Mouse (Mus musculus) midbrain, embryonic 11.5 days (tissue): Measurements from ENCODE around the gene Zdhhc11. TPM values are rescaled to one million over a fixed set of nuclear protein-coding genes. Genes with fewer than 3 reads are reported as not detected.
A peak's percentile ranks its signal among the peaks of the same experiment; 100 is the strongest.

Experiments
- ATAC-seq: fragments of 200-750 bp; cut with Nextera tagmentation; 2 replicates; pipeline ENCODE4 v1.8.0; 2017; ENCODE audit warnings: moderate TSS enrichment, moderate library complexity; ENCODE audit not compliant: low FRiP score
- DNase-seq: peaks from one replicate; pipeline ENCODE4 v3.0.0; 2015; ENCODE audit warnings: low spot score; ENCODE audit errors: missing footprints
- H3K27ac ChIP-seq: fragments of 300-500 bp; sonication (generic); 2 replicates; pipeline ENCODE4 v1.5.1; 2014; ENCODE audit warnings: low read depth, low read length
- H3K27me3 ChIP-seq: fragments of 300-500 bp; sonication (generic); 2 replicates; pipeline ENCODE4 v1.6.1; 2014; ENCODE audit warnings: mild to moderate bottlenecking, low read length, moderate library complexity, mixed read lengths; ENCODE audit not compliant: control insufficient read depth, insufficient read depth
- H3K36me3 ChIP-seq: fragments of 300-500 bp; sonication (generic); 2 replicates; pipeline ENCODE4 v1.6.1; 2014; ENCODE audit warnings: mild to moderate bottlenecking, low read length, moderate library complexity, mixed read lengths; ENCODE audit not compliant: control insufficient read depth, insufficient read depth
- H3K4me1 ChIP-seq: fragments of 300-500 bp; sonication (generic); 2 replicates; pipeline ENCODE4 v1.6.1; 2014; ENCODE audit warnings: low read length; ENCODE audit not compliant: control insufficient read depth, insufficient read depth
- H3K4me2 ChIP-seq: fragments of 300-500 bp; sonication (generic); 2 replicates; pipeline ENCODE4 v1.6.1; 2014; ENCODE audit warnings: mild to moderate bottlenecking, moderate library complexity
- H3K4me3 ChIP-seq: fragments of 300-500 bp; sonication (generic); 2 replicates; pipeline ENCODE4 v1.5.1; 2014; ENCODE audit warnings: low read depth, low read length
- H3K9ac ChIP-seq: fragments of 300-500 bp; sonication (generic); 2 replicates; pipeline ENCODE4 v1.6.1; 2014; ENCODE audit warnings: low read length
- H3K9me3 ChIP-seq: fragments of 300-500 bp; sonication (generic); 2 replicates; pipeline ENCODE4 v1.6.1; 2016; ENCODE audit warnings: low read length; ENCODE audit not compliant: control insufficient read depth
- WGBS: fragments of 180-500 bp; shearing (Covaris S2); extraction: QIAGEN DNeasy Blood & Tissue Kit; methylation state at CpG from one replicate; pipeline ENCODE4 v1.1.7; 2014; 5-methylcytosine and 5-hydroxymethylcytosine counted together
- polyA plus RNA-seq: library from polyadenylated mRNA; unstranded; fragments of >200 nt; fragmentation: Nextera tagmentation; extraction: Ambion mirVana; gene quantifications from 2 replicates; pipeline ENCODE4 v1.2.1, GENCODE M21; 2014

Gene Zdhhc11
- polyA plus RNA-seq, result not detected in 2 replicates

DNA sequence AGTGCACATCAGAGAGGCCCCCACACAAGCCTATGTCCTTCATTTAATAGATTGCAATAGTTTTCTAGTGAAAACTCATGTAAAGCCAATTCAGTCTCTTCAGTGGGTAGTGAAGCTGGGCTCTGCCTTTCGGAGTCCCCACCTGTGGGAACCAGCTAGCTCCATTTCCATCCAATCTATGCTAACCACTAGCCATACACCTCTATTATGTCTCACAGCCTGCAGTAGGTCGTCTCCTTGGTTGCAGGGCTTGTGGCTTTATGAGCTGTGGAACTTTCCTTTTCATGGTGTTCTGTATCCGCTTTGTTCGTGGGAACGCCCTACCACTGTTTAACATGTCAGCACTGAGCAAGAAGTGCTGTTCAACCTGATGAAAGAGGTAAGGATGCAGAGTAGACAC lies at the start of gene Zdhhc11:
Gene Zdhhc11, plus strand, starts transcription at position 301 of the 400 bp plus-strand sequence.
- Histone ChIP-seq H3K9me3 (no peaks in the 10 kb centered on the region), H3K36me3 (peaks cover 16% of the 10 kb centered on the region), H3K4me3 (no peak within 1 kb of the TSS), H3K27ac (no peak within 1 kb of the TSS), H3K9ac (no peak within 1 kb of the TSS), H3K27me3 (no peaks in the 10 kb centered on the region), H3K4me2 (no peak within 1 kb of the TSS), H3K4me1 (no peaks in the 10 kb centered on the region)
- 88% methylated on average over 5 of the region's 5 CpGs for WGBS
- ATAC-seq, result no peak
- DNase-seq, result no peak

DNA sequence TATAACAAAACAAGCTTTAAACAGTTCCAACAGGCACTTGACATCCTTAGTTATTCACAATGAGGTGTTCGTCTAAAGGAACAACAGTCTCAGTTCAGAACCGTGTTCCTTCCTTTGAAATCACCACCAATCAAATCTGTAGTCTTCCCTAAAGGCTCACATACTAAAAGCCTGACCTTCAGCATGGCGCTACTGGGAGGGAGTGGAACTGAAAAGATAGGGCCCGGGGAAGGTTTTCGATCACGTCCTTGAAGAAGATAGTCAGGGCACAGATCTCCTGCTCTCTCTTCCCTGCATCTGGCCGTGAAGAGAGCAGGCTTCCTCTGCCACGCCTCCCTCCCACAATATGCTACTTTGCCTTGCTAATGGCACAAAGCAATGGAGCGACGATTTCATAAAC lies 31.4 kb upstream of the Zdhhc11 start:
- Histone ChIP-seq H3K4me2 (no peak overlapping the region), H3K36me3 (peaks cover 5% of the 10 kb centered on the region; the same call in 1 of the 2 replicates), H3K27ac (no peak overlapping the region), H3K27me3 (no peaks in the 10 kb centered on the region), H3K4me3 (no peak overlapping the region), H3K4me1 (peaks cover 5% of the 10 kb centered on the region; the same call in 1 of the 2 replicates), H3K9ac (no peak overlapping the region), H3K9me3 (no peaks in the 10 kb centered on the region)
- ATAC-seq (no peak), DNase-seq (no peak)
- 91% methylated on average over 10 of the region's 10 CpGs for WGBS

DNA sequence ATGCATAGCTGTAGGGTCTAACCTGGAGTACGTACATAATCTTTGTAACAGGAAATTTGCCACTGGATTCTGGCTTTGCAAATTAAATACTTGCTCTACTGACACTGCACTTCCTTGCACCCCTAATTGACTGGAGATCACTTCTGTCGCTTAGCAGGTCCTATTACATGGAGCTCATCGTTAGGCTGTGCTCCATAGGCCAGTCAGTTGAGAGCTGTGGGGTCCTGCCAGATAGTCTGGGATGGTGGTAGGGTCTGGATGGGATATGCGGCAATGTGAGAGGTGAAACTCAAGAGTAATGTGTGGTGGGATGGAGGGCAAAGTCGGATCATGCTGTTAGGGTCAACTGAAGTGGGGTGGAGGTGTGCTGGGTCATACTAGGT lies 26.7 kb upstream of the Zdhhc11 start:
- no peak for DNase-seq
- H3K27me3 ChIP-seq, result no peaks in the 10 kb centered on the region
- peaks cover 9% of the 10 kb centered on the region; the same call in 1 of the 2 replicates for H3K4me1 ChIP-seq
- ATAC-seq, result no peak; the same call in 1 of the 2 replicates
- WGBS, result 18% methylated on average over 5 of the region's 5 CpGs
- H3K9ac ChIP-seq, result peak overlapping the region; percentile 85
- H3K4me3 ChIP-seq, result peak overlapping the region; percentile 84
- H3K4me2 ChIP-seq, result peak overlapping the region; percentile 82
- no peak overlapping the region for H3K27ac ChIP-seq
- no peaks in the 10 kb centered on the region for H3K9me3 ChIP-seq
- peaks cover 5% of the 10 kb centered on the region for H3K36me3 ChIP-seq

DNA sequence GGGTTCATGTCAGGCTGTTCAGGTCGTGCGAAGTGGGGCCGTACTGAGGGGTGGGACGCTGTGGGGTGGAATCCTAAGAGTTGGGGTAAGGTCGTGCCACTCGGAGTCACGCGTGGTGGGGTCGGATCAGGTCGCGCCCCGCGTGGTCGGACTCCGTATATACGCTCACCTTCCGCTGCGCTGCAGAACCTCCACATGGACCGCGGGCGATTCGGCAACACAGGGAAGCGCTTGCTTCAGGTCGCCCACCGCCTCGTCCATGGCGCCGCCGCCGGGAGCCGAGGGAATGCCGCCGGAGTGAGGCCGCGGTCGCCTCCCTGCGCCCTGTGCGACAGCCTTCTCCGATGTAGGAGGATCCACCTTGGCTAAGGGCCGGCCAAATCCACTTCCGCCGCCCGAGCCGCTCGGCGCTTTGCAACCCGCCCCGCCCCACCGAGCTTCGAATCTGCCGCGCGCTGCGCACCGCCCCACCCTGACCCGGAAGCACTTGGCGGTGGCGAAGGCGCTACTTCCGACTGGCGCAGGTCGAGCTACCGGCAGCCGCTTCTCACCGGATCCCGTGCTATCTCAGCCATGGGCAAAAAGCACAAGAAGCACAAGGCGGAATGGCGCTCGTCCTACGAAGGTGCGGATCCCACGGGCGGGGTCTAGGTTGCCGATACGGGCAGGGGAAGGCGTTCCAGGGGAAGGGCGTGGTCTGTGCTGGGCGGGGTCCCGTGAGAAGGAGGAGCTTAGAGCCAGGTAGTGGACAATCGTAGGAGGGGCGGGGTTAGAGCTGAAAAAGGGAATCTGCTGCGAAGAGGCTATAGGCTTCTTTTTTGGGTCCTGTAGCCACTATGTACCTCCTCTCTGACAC lies 26.1 kb upstream of the Zdhhc11 start, which contains the start of the genes Trip13 and Brd9:
Gene Trip13, minus strand, starts transcription at position 464 of the 856 bp plus-strand sequence.
Gene Brd9, plus strand, starts transcription at position 491 of the 856 bp plus-strand sequence.
- H3K4me1 ChIP-seq, result peaks cover 9% of the 10 kb centered on the region; the same call in 1 of the 2 replicates
- no peaks in the 10 kb centered on the region for H3K27me3 ChIP-seq
- H3K27ac ChIP-seq, result peak within 1 kb of the TSS; percentile 42
- H3K36me3 ChIP-seq, result peaks cover 12% of the 10 kb centered on the region
- no peaks in the 10 kb centered on the region for H3K9me3 ChIP-seq
- H3K9ac ChIP-seq, result peak within 1 kb of the TSS; percentile 85
- H3K4me3 ChIP-seq, result peak within 1 kb of the TSS; percentile 84
- under 1% methylated on average over 75 of the region's 82 CpGs for WGBS
- ATAC-seq, result peak; percentile 97
- peak within 1 kb of the TSS; percentile 82 for H3K4me2 ChIP-seq
- peak; percentile 99 for DNase-seq

DNA sequence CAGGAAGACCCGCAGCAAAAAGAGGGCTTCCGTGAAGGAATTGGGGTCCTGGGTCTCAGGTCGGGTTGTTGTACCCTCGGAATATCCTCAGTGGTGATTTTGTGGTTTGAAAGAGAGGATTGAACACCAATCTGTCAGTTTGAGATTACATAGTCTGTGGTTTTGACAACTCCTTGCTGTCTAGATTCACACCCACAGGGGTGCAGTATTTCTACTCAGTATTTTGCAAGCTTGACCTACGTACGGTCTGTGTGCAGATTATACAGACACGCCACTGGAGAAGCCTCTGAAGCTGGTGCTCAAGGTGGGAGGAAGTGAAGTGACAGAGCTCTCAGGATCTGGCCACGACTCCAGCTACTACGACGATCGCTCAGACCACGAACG lies 25.5 kb upstream of the Zdhhc11 start:
- Histone ChIP-seq H3K9me3 (no peaks in the 10 kb centered on the region), H3K4me1 (peaks cover 9% of the 10 kb centered on the region; the same call in 1 of the 2 replicates), H3K27me3 (no peaks in the 10 kb centered on the region), H3K4me2 (peak overlapping the region; percentile 82), H3K36me3 (peaks cover 14% of the 10 kb centered on the region), H3K27ac (no peak overlapping the region), H3K4me3 (peak overlapping the region; percentile 84), H3K9ac (peak overlapping the region; percentile 85)
- DNase-seq (peak; percentile 79), ATAC-seq (peak; percentile 8; the same call in 1 of the 2 replicates)
- 51% methylated on average over 13 of the region's 13 CpGs for WGBS

DNA sequence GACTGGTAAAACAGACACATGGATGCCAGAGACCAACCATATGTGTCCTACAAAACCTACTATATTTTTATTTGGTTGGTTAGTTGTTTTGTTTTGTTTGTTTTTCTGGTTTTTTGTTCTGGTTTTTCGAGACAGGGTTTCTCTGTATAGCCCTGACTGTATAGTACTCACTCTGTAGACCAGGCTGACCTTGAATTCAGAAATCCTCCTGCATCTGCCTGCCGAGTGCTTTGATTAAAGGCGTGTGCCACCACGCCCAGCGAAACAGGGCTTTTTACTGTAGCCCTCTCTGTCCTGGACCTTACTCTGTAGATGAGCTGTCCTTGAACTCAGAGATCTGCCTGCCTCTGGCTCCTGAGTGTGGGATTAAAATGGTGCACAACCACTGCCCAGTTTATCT lies 24.6 kb upstream of the Zdhhc11 start:
- Histone ChIP-seq H3K4me1 (peaks cover 9% of the 10 kb centered on the region; the same call in 1 of the 2 replicates), H3K9me3 (no peaks in the 10 kb centered on the region), H3K4me3 (no peak overlapping the region), H3K4me2 (no peak overlapping the region), H3K9ac (no peak overlapping the region), H3K27ac (no peak overlapping the region), H3K27me3 (no peaks in the 10 kb centered on the region), H3K36me3 (peaks cover 15% of the 10 kb centered on the region)
- DNase-seq (peak; percentile 56), ATAC-seq (no peak)
- WGBS, result 95% methylated on average over 5 of the region's 5 CpGs

DNA sequence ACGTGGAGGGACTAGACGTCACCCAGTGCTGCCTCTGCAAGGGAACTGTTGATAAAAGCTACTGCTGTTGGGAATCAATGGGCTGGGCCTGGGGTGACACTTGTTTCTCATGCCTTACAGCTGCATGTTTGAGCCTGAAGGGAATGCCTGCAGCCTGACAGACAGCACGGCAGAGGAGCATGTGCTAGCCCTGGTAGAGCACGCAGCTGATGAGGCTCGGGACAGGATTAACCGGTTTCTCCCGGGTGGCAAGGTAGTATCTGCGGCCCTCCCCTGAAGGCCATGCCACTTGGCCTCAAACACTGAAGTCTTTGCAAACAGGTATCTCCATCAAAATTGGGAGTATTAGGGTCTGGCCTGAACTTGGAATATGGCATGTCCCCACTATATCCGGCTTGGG lies 19.0 kb upstream of the Zdhhc11 start:
- Histone ChIP-seq H3K4me2 (no peak overlapping the region), H3K9ac (no peak overlapping the region), H3K4me3 (no peak overlapping the region), H3K36me3 (peaks cover 28% of the 10 kb centered on the region), H3K27ac (no peak overlapping the region), H3K9me3 (no peaks in the 10 kb centered on the region), H3K27me3 (no peaks in the 10 kb centered on the region), H3K4me1 (no peaks in the 10 kb centered on the region)
- DNase-seq (no peak), ATAC-seq (no peak)
- 95% methylated on average over 9 of the region's 9 CpGs for WGBS

DNA sequence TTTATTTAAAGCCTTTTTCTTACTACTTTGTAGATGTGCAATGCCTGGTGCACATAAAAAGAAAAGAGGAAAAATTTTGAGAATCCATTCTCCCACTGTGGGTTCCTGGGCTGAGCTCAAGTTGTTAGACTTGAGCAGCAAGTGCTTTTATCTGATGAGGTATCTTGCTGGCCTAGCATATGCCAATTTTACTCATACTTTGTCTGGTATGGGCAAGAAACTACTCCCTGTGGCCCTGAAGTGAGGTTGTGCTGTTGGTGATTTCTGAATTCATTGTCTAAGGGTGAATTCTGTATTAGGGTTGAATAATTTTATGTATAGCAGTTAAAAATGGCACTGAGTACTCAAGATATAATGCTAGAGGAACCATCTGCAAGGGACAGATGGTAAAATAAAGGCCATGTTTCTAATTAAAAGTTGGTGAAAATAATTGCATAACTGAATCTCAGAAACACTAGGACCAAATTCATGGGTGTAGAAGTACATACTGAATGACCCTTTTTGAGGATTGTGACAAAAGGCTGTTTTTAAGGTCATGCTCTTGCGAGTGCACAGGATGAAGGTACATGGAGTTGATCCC lies 10.0 kb upstream of the Zdhhc11 start:
- no peak overlapping the region for H3K4me3 ChIP-seq
- WGBS, result 90% methylated on average over 1 of the region's 1 CpGs
- H3K27ac ChIP-seq, result no peak overlapping the region
- H3K27me3 ChIP-seq, result no peaks in the 10 kb centered on the region
- no peak overlapping the region for H3K9ac ChIP-seq
- no peaks in the 10 kb centered on the region for H3K9me3 ChIP-seq
- ATAC-seq, result no peak
- no peak overlapping the region for H3K4me2 ChIP-seq
- no peaks in the 10 kb centered on the region for H3K4me1 ChIP-seq
- peaks cover 22% of the 10 kb centered on the region for H3K36me3 ChIP-seq
- no peak for DNase-seq

DNA sequence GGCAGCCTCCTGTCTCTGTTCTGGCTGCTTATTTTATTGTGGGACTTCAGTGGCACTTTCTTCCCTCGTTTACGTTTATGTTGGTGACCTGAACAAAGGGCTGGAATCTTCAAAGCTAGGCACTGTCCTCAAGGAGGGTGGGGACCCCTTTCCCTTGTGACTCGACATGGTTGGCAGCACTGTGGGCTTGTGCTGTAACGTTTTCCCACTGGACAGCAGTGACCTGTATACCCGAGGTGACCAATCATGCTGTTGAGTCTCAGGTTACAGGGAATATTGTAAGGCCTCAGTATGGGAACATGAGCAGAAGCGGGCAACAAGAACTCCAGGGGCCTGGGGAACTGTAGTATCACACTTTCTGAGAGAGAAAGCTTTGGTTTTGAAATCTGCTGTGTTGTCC lies 9.0 kb upstream of the Zdhhc11 start:
- no peak overlapping the region for H3K4me3 ChIP-seq
- no peaks in the 10 kb centered on the region for H3K4me1 ChIP-seq
- no peak overlapping the region for H3K9ac ChIP-seq
- no peak for DNase-seq
- ATAC-seq, result no peak
- peaks cover 20% of the 10 kb centered on the region for H3K36me3 ChIP-seq
- H3K27ac ChIP-seq, result no peak overlapping the region
- H3K9me3 ChIP-seq, result no peaks in the 10 kb centered on the region
- no peak overlapping the region for H3K4me2 ChIP-seq
- 77% methylated on average over 6 of the region's 6 CpGs for WGBS
- H3K27me3 ChIP-seq, result no peaks in the 10 kb centered on the region
